Mouse (Mus musculus) midbrain, embryonic 16.5 days (tissue): ENCODE data around the gene Ivd. TPM values are rescaled to one million over a fixed set of nuclear protein-coding genes. Genes with fewer than 3 reads are reported as not detected.

Experiments
- ATAC-seq: fragments of 200-750 bp; cut with Nextera tagmentation; 2 replicates; pipeline ENCODE4 v1.8.0; 2017; ENCODE audit warnings: moderate TSS enrichment
- H3K27ac ChIP-seq: fragments of 300-500 bp; sonication (generic); 2 replicates; pipeline ENCODE4 v1.5.1; 2014; ENCODE audit warnings: mild to moderate bottlenecking, low read length, mixed read lengths
- H3K27me3 ChIP-seq: fragments of 300-500 bp; sonication (generic); 2 replicates; pipeline ENCODE4 v1.6.1; 2014; ENCODE audit warnings: low read depth, low read length, mixed read lengths; ENCODE audit not compliant: control insufficient read depth, insufficient read depth
- H3K36me3 ChIP-seq: fragments of 300-500 bp; sonication (generic); 2 replicates; pipeline ENCODE4 v1.6.1; 2014; ENCODE audit warnings: mild to moderate bottlenecking, low read length, moderate library complexity, mixed read lengths; ENCODE audit not compliant: control insufficient read depth, insufficient read depth
- H3K4me1 ChIP-seq: fragments of 300-500 bp; sonication (generic); 2 replicates; pipeline ENCODE4 v1.6.1; 2014; ENCODE audit warnings: mild to moderate bottlenecking, low read length, mixed read lengths; ENCODE audit not compliant: control insufficient read depth, insufficient read depth
- H3K4me2 ChIP-seq: fragments of 300-500 bp; sonication (generic); 2 replicates; pipeline ENCODE4 v1.6.1; 2014; ENCODE audit warnings: mild to moderate bottlenecking, low read length, mixed read lengths
- H3K4me3 ChIP-seq: fragments of 300-500 bp; sonication (generic); 2 replicates; pipeline ENCODE4 v1.5.1; 2014; ENCODE audit warnings: low read depth, mild to moderate bottlenecking, low read length, moderate library complexity, mixed read lengths
- H3K9ac ChIP-seq: fragments of 300-500 bp; sonication (generic); 2 replicates; pipeline ENCODE4 v1.6.1; 2014; ENCODE audit warnings: low read depth, low read length, mixed read lengths
- H3K9me3 ChIP-seq: fragments of 300-500 bp; sonication (generic); replicated peaks from 2 replicates; pipeline ENCODE4 v1.6.1; 2014; ENCODE audit warnings: mild to moderate bottlenecking, low read length, mixed read lengths; ENCODE audit not compliant: control insufficient read depth, poor library complexity, severe bottlenecking
- whole genome bisulfite sequencing: fragments of 180-500 bp; shearing (Covaris S2); extraction: QIAGEN DNeasy Blood & Tissue Kit; methylation state at CpG from one replicate; pipeline ENCODE4 v1.1.7; 2014; 5-methylcytosine and 5-hydroxymethylcytosine counted together
- polyA plus RNA-seq: library from polyadenylated mRNA; unstranded; fragments of >200 nt; fragmentation: Nextera tagmentation; extraction: Ambion mirVana; gene quantifications from 2 replicates; pipeline ENCODE4 v1.2.1, GENCODE M21; 2015

The Ivd gene
- polyA plus RNA-seq, 1 experiment from 2014 or later: 46.3 TPM

- peaks cover 12% of the 10 kb centered on the region for H3K4me1 ChIP-seq
- H3K27me3 ChIP-seq: no peaks in the 10 kb centered on the region
- no peaks in the 10 kb centered on the region for H3K9me3 ChIP-seq
- H3K27ac ChIP-seq: no peak overlapping the region
- no peak for ATAC-seq
- 39% methylated on average over 31 of the region's 31 CpGs for WGBS
- H3K4me2 ChIP-seq: peak overlapping the region; percentile 86
- H3K9ac ChIP-seq: peak overlapping the region; percentile 73
- H3K4me3 ChIP-seq: peak overlapping the region; percentile 54
- 0 out of 2 replicates have a peak, but pooled peaks cover 3% of the 10 kb centered on the region for H3K36me3 ChIP-seq
Measured at GRCm38 (mm10) chr2:118926998-118927739, 65.4 kb downstream of the Ivd start.

Other genes starting within 250 kb of the Ivd start
- gene Pak6, start 198.7 kb upstream of the Ivd start, polyA plus RNA-seq: 62.7 and 65.5 TPM in 2 replicates
- gene Ankrd63, start 158.0 kb upstream of the Ivd start, polyA plus RNA-seq: not detected in 2 replicates
- gene Plcb2, start 133.5 kb upstream of the Ivd start, polyA plus RNA-seq: 0.44 and 0.50 TPM in 2 replicates
- gene Inafm2, start 116.2 kb upstream of the Ivd start, polyA plus RNA-seq: 17.9 and 18.9 TPM in 2 replicates
- gene Ccdc9b, start 99.3 kb upstream of the Ivd start, polyA plus RNA-seq: 1.2 and 1.6 TPM in 2 replicates
- not detected in 2 replicates for gene Phgr1, start 89.2 kb upstream of the Ivd start, polyA plus RNA-seq
- gene Disp2, start 82.2 kb upstream of the Ivd start, polyA plus RNA-seq: 72.3 and 77.0 TPM in 2 replicates
- gene Knstrn, start 48.0 kb upstream of the Ivd start, polyA plus RNA-seq: 13.8 TPM in 2 replicates
- gene Bahd1, start 38.4 kb downstream of the Ivd start, polyA plus RNA-seq: 6.4 and 6.9 TPM in 2 replicates
- gene Chst14, start 64.5 kb downstream of the Ivd start, polyA plus RNA-seq: 4.6 and 4.7 TPM in 2 replicates
- 40.7 and 44.6 TPM in 2 replicates for gene Ccdc32, start 167.4 kb downstream of the Ivd start, polyA plus RNA-seq
- 4.1 and 4.5 TPM in 2 replicates for gene Rpusd2, start 172.8 kb downstream of the Ivd start, polyA plus RNA-seq
- gene Knl1, start 185.2 kb downstream of the Ivd start, polyA plus RNA-seq: 4.5 and 8.4 TPM in 2 replicates